Mouse (Mus musculus): ENCODE data around the gene Olfr330. TPM values are rescaled to one million over a fixed set of nuclear protein-coding genes. Genes with fewer than 3 reads are reported as not detected.
"Not testable (repeated sequence)": the region's sequence is repeated elsewhere in the genome, so short reads cannot be mapped to it uniquely, and the experiment has no call there.

Olfr330 gene
- not detected in 2 replicates for polyA plus RNA-seq (2015; fragmentation: Nextera tagmentation; extraction: Ambion mirVana)

GRCm38 (mm10) chr11:58534736-58535135 lies at the start of gene Olfr330:
Olfr330 (minus strand) TSS chr11:58534836.
- not testable (repeated sequence) for H3K4me2 ChIP-seq; H3K36me3 ChIP-seq (replicated peaks); H3K4me1 ChIP-seq; H3K9ac ChIP-seq; H3K9me3 ChIP-seq; H3K27me3 ChIP-seq (replicated peaks); H3K4me3 ChIP-seq; H3K27ac ChIP-seq; ATAC-seq (replicated peaks)

GRCm38 (mm10) chr11:58578636-58579035 lies 44.0 kb upstream of the Olfr330 start:
- WGBS = 82% methylated on average over 8 of the region's 8 CpGs
- Histone ChIP-seq H3K4me2 (no peak overlapping the region), H3K4me3 (no peak overlapping the region), H3K36me3 (replicated peaks) (no peaks in the 10 kb centered on the region), H3K27ac (no peak overlapping the region), H3K27me3 (replicated peaks) (no peaks in the 10 kb centered on the region), H3K9me3 (no peaks in the 10 kb centered on the region), H3K9ac (no peak overlapping the region), H3K4me1 (no peaks in the 10 kb centered on the region)
- ATAC-seq (replicated peaks) = no peak

DNA sequence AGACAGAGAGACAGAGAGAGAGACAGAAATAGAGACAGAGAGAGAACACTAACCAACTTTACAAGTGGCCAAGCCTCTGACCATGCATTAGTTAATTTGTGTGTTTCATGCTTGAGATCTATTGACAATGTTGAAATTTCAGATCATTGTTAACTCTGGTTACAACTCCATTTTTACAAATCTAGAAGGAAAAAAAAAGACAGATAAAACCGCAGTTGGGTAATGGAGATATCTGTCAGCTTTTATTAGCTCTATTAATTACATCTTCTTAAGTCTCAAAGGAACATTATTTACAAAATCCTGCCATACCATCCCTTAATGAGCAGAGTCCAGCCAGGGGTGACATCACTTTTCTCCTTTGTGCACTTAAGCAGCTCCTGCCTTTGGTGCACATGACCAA lies 42.8 kb upstream of the Olfr330 start, which contains the start of gene Olfr325:
Gene Olfr325, plus strand, starts transcription at position 301 of the 400 bp plus-strand sequence.
- Histone ChIP-seq H3K27me3 (replicated peaks) (no peaks in the 10 kb centered on the region), H3K36me3 (replicated peaks) (no peaks in the 10 kb centered on the region), H3K4me2 (no peak within 1 kb of the TSS), H3K9ac (no peak within 1 kb of the TSS), H3K9me3 (no peaks in the 10 kb centered on the region), H3K4me1 (no peaks in the 10 kb centered on the region), H3K27ac (no peak within 1 kb of the TSS), H3K4me3 (no peak within 1 kb of the TSS)
- WGBS = 84% methylated on average over 1 of the region's 1 CpGs
- no peak for ATAC-seq (replicated peaks)

DNA sequence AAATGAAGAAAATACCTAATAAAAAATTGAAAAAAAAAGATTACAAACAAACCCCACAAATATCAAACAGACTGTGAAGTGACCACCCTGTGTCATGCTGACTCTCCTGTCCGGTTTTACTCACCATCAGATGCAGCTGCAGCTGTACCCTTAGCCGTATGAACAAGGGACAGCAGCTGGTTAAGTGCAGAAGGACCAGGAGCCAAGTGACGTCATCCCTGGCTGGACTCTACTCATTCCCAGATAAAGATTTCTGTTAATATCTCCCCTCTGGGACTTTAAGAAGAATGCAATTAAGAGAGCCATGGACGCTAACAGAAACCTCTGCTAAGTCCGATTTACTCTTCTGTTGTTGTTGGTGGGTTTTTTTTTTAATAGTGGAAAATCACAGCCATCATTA lies 35.8 kb upstream of the Olfr330 start, which contains the start of gene Olfr224:
Gene Olfr224, minus strand, starts transcription at position 149 of the 400 bp plus-strand sequence.
- Histone ChIP-seq H3K9me3 (no peaks in the 10 kb centered on the region), H3K4me3 (no peak within 1 kb of the TSS), H3K27me3 (replicated peaks) (no peaks in the 10 kb centered on the region), H3K4me2 (no peak within 1 kb of the TSS), H3K4me1 (no peaks in the 10 kb centered on the region), H3K9ac (no peak within 1 kb of the TSS), H3K27ac (no peak within 1 kb of the TSS), H3K36me3 (replicated peaks) (no peaks in the 10 kb centered on the region)
- 75% methylated on average over 5 of the region's 5 CpGs for WGBS
- no peak for ATAC-seq (replicated peaks)

DNA sequence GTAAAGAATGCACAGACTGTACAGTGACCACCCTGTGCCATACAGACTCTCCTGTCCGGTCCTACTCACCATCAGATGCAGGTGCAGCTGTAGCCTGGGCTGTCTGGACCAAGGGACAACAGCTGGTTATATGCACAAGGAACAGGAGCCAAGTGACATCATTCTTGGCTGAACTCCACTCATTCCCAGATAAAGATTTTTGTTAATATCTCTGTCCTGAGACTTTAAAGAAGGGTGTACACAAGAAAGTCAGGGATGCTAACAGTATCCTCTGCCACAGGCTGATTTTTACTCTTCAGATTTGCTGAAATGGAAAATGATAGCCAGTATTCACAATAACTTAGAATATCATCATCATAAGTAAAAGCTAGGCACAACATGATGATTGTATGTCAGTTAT lies 20.9 kb upstream of the Olfr330 start, which contains the start of gene Olfr328:
Gene Olfr328, minus strand, starts transcription at position 101 of the 400 bp plus-strand sequence.
- H3K9ac ChIP-seq = no peak within 1 kb of the TSS
- no peak within 1 kb of the TSS for H3K27ac ChIP-seq
- no peaks in the 10 kb centered on the region for H3K27me3 ChIP-seq (replicated peaks)
- no peak within 1 kb of the TSS for H3K4me3 ChIP-seq
- no peaks in the 10 kb centered on the region for H3K9me3 ChIP-seq
- H3K4me2 ChIP-seq = no peak within 1 kb of the TSS
- WGBS = 74% methylated on average over 1 of the region's 1 CpGs
- no peaks in the 10 kb centered on the region for H3K4me1 ChIP-seq
- ATAC-seq (replicated peaks) = no peak
- H3K36me3 ChIP-seq (replicated peaks) = no peaks in the 10 kb centered on the region

- H3K27ac ChIP-seq = no peak within 1 kb of the TSS
- H3K4me2 ChIP-seq = no peak within 1 kb of the TSS
- no peak for ATAC-seq (replicated peaks)
- no peaks in the 10 kb centered on the region for H3K27me3 ChIP-seq (replicated peaks)
- no peak within 1 kb of the TSS for H3K4me3 ChIP-seq
- 79% methylated on average over 5 of the region's 5 CpGs for WGBS
- H3K36me3 ChIP-seq (replicated peaks) = no peaks in the 10 kb centered on the region
- H3K4me1 ChIP-seq = no peaks in the 10 kb centered on the region
- H3K9ac ChIP-seq = no peak within 1 kb of the TSS
- H3K9me3 ChIP-seq = no peaks in the 10 kb centered on the region
Measured at GRCm38 (mm10) chr11:58546322-58546721, 11.7 kb upstream of the Olfr330 start, which contains the start of gene Olfr329-ps. Olfr329-ps (minus strand) TSS chr11:58546422.

GRCm38 (mm10) chr11:58519756-58520155 lies 14.9 kb downstream of the Olfr330 start:
- H3K4me2 ChIP-seq; H3K4me3 ChIP-seq; H3K27ac ChIP-seq; H3K9ac ChIP-seq; H3K4me1 ChIP-seq; H3K9me3 ChIP-seq; H3K27me3 ChIP-seq (replicated peaks); ATAC-seq (replicated peaks); H3K36me3 ChIP-seq (replicated peaks): not testable (repeated sequence)
- WGBS = 90% methylated on average over 7 of the region's 9 CpGs

GRCm38 (mm10) chr11:58518916-58519315 lies 15.7 kb downstream of the Olfr330 start:
- not testable (repeated sequence) for H3K27ac ChIP-seq; H3K4me2 ChIP-seq; H3K9ac ChIP-seq; H3K36me3 ChIP-seq (replicated peaks); H3K4me3 ChIP-seq; H3K27me3 ChIP-seq (replicated peaks); H3K9me3 ChIP-seq; ATAC-seq (replicated peaks); H3K4me1 ChIP-seq
- 96% methylated on average over 17 of the region's 18 CpGs for WGBS

DNA sequence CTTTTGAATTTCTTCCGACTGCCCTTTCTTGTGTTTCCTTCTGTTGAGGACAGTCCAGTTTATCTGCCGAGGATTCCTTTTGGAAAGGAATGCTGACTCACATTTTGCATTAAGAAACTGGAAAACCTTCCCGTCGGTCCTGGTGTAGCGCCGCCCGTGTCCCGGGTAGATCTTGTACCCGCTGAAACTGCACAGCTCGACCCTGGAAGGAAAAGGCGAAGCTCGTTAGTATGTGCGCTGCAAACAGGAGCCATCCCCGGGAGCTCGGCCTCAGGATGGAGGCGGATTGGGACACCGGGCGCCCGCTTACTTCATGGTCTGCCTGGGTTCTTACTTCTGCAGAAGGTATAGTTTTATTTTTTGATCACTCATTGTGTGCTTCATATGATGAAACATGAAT lies 25.6 kb downstream of the Olfr330 start:
- H3K4me2 ChIP-seq; H3K27me3 ChIP-seq (replicated peaks); H3K9ac ChIP-seq; H3K4me3 ChIP-seq; H3K4me1 ChIP-seq; ATAC-seq (replicated peaks); H3K9me3 ChIP-seq; H3K27ac ChIP-seq; H3K36me3 ChIP-seq (replicated peaks): not testable (repeated sequence)
- 87% methylated on average over 19 of the region's 19 CpGs for WGBS

DNA sequence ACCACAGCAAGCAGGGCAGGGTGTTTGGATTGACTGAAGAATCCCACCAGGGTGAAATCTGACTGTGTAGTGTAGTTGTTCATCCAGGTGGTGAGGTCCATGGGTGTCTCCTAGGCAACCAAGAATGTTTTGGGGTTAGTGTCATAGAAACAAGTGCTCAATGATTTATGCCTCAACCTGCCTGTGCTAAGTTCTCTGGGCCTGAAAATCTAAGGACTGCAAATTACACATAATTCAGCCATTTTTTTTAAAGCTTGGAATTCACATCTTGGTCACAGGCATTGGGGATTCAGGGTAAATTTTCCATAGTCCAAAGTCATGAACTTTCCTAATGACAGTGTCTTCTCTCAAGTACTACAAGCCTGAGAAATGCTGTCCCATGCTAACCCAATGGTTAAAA lies 32.2 kb downstream of the Olfr330 start, which contains the start of gene Olfr331:
Gene Olfr331, minus strand, starts transcription at position 101 of the 400 bp plus-strand sequence.
- H3K4me1 ChIP-seq; ATAC-seq (replicated peaks); H3K4me2 ChIP-seq; H3K4me3 ChIP-seq; H3K9me3 ChIP-seq; H3K27me3 ChIP-seq (replicated peaks); H3K9ac ChIP-seq; H3K27ac ChIP-seq; H3K36me3 ChIP-seq (replicated peaks): not testable (repeated sequence)

DNA sequence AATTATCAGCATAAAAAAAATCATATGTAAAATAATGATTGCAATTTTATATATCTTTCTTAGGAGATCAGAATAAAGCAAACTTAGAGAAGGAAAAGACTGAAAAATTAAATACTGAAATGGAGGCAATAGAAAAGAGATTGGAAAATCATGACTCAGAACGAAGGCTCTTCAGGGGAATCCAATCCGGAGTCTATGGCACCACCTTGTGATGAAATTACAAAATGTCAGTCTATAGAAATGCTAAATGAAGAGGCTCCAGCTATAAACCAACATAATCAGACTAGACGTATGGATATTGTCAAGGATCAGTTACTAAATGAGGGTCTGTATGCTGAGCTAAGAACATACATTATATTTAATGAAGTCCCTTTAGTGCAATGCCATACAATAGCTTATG lies 35.3 kb downstream of the Olfr330 start:
- Histone ChIP-seq H3K9ac (no peak overlapping the region), H3K4me1 (no peaks in the 10 kb centered on the region)
- ATAC-seq (replicated peaks) = no peak

DNA sequence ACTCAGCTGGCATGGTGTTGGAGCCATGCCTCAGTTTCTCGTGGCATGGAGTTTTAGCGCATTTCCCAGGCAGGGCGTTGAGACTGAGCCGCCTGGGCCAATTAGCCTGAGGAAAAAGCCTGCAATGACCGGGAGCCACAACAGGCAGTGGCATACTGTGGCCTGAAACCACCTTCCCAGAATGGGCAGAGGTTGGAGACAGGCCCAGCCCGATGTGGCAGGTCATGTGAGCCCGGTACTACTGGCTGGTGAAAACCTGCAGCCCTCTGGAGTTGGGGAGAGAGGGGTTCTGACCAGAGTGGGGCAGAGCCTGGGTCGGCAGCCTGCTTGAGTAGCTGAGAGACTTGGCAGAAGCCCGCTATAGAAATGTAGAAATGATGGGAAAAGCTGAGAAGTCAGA lies 35.9 kb downstream of the Olfr330 start:
- H3K4me1 ChIP-seq = no peaks in the 10 kb centered on the region
- no peak overlapping the region for H3K4me2 ChIP-seq
- ATAC-seq (replicated peaks) = no peak
- no peaks in the 10 kb centered on the region for H3K27me3 ChIP-seq (replicated peaks)
- H3K36me3 ChIP-seq (replicated peaks) = no peaks in the 10 kb centered on the region
- WGBS = 88% methylated on average over 9 of the region's 9 CpGs
- H3K4me3 ChIP-seq = no peak overlapping the region
- no peak overlapping the region for H3K9ac ChIP-seq
- no peak overlapping the region for H3K27ac ChIP-seq
- no peaks in the 10 kb centered on the region for H3K9me3 ChIP-seq

More for the DNA sequence above, 35.3 kb downstream of the Olfr330 start:
- 51% methylated on average over 3 of the region's 3 CpGs for WGBS
- no peak overlapping the region for H3K4me3 ChIP-seq
- no peaks in the 10 kb centered on the region for H3K36me3 ChIP-seq (replicated peaks)
- H3K27me3 ChIP-seq (replicated peaks) = no peaks in the 10 kb centered on the region
- H3K4me2 ChIP-seq = no peak overlapping the region
- H3K27ac ChIP-seq = no peak overlapping the region
- H3K9me3 ChIP-seq = no peaks in the 10 kb centered on the region

DNA sequence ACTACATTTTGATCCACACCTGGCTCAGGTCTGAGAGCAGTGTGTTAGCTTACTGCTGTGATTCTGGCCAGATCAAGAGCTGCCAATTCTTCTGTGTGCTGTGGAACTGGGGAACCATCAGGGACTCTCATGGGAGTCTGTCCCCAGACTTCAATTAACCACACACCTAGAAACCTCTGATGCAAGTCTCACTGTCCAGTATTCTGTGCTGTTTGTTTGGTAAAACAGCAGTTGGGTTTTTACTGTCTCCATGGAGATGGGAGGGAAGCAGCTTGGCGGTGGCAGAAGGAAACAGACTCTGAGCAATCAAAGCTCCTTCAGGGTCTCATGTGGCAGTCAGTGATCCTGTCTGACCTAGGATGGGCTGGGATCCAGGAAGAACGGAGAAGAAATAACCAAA lies 42.2 kb downstream of the Olfr330 start, which contains the start of gene Olfr332:
Gene Olfr332, minus strand, starts transcription at position 101 of the 400 bp plus-strand sequence.
- no peak within 1 kb of the TSS for H3K9ac ChIP-seq
- 85% methylated on average over 2 of the region's 2 CpGs for WGBS
- H3K36me3 ChIP-seq (replicated peaks) = no peaks in the 10 kb centered on the region
- no peaks in the 10 kb centered on the region for H3K9me3 ChIP-seq
- H3K27ac ChIP-seq = no peak within 1 kb of the TSS
- no peaks in the 10 kb centered on the region for H3K4me1 ChIP-seq
- no peaks in the 10 kb centered on the region for H3K27me3 ChIP-seq (replicated peaks)
- no peak within 1 kb of the TSS for H3K4me2 ChIP-seq
- no peak for ATAC-seq (replicated peaks)
- no peak within 1 kb of the TSS for H3K4me3 ChIP-seq

Measured in midbrain, embryonic 15.5 days (tissue).